Mouse (Mus musculus): Measurements from ENCODE around the gene Neu2. TPM values are rescaled to one million over a fixed set of nuclear protein-coding genes. Genes with fewer than 3 reads are reported as not detected.

Neu2 gene
- total RNA-seq, 4 experiments from 2014 or later = not detected

Other genes starting within 250 kb of the Neu2 start
- 100 to 1,000 TPM; 293 to 561 (median 377) TPM for gene Efhd1, start 245.5 kb upstream of the Neu2 start, total RNA-seq (2022)
- gene Gigyf2, start 182.9 kb upstream of the Neu2 start, total RNA-seq (2022) = 100 to 1,000 TPM in 2 of 4 experiments, 10 to 100 TPM in 2; 87.7 to 132 (median 106) TPM
- gene Kcnj13, start 115.2 kb upstream of the Neu2 start, total RNA-seq (2022) = under 1 TPM in 1 of 4 experiments, not detected in 3; 0.38 TPM
- not detected for gene Snorc, start 39.6 kb upstream of the Neu2 start, total RNA-seq (2022)
- gene Ngef, start 64.0 kb downstream of the Neu2 start, total RNA-seq (2022) = under 1 TPM; 0.20 to 0.95 (median 0.52) TPM
- 10 to 100 TPM; 16.8 to 37.9 (median 21.4) TPM for gene Inpp5d, start 110.4 kb downstream of the Neu2 start, total RNA-seq (2022)
- 10 to 100 TPM; 30.1 to 46.9 (median 34.6) TPM for gene Atg16l1, start 246.0 kb downstream of the Neu2 start, total RNA-seq (2022)

All from adrenal gland, adult 8-10 months (tissue).